Mouse (Mus musculus) MEL (cell line): Measurements from ENCODE around the gene Mark4. TPM values are rescaled to one million over a fixed set of nuclear protein-coding genes. Genes with fewer than 3 reads are reported as not detected.

Source experiments
- DNase-seq: peaks from one replicate; pipeline ENCODE4 v3.0.0; 2011; ENCODE audit warnings: low read depth, low spot score
- H3K27ac ChIP-seq: 2 replicates; pipeline ENCODE4 v1.5.1; 2012; ENCODE audit warnings: low read depth, mild to moderate bottlenecking, control low read depth, low read length, moderate library complexity; ENCODE audit not compliant: control insufficient read depth
- H3K27me3 ChIP-seq, 2 experiments: fragments of 150-350 bp in 1 of 2; sonication (generic) in 1 of 2; 2 replicates each; pipeline ENCODE4 v1.6.1; 2012; ENCODE audit warnings: low read length in 2 of 2, mild to moderate bottlenecking in 2 of 2, improper control_type of control experiment in 1 of 2, moderate library complexity in 1 of 2; ENCODE audit not compliant: insufficient read depth in 2 of 2, control insufficient read depth in 1 of 2
- H3K36me3 ChIP-seq, 2 experiments: 2 replicates each; pipeline ENCODE4 v1.6.1; 2012 to 2014; ENCODE audit warnings: low read length in 2 of 2, improper control_type of control experiment in 1 of 2, inconsistent platforms in 1 of 2, mild to moderate bottlenecking in 1 of 2; ENCODE audit not compliant: insufficient read depth in 2 of 2, control insufficient read depth in 1 of 2
- H3K4me1 ChIP-seq, 2 experiments: fragments of 150-350 bp in 1 of 2; sonication (generic) in 1 of 2; 2 replicates each; pipeline ENCODE4 v1.6.1; 2012; ENCODE audit warnings: low read length in 2 of 2, improper control_type of control experiment in 1 of 2, mild to moderate bottlenecking in 1 of 2; ENCODE audit not compliant: insufficient read depth in 2 of 2, control insufficient read depth in 1 of 2
- H3K4me3 ChIP-seq, 2 experiments: fragments of 150-350 bp in 1 of 2; sonication (generic) in 1 of 2; 2 replicates each; pipeline ENCODE4 v1.5.1; 2012; ENCODE audit warnings: low read depth in 2 of 2, low read length in 2 of 2, mild to moderate bottlenecking in 2 of 2, moderate library complexity in 2 of 2, control low read depth in 1 of 2, improper control_type of control experiment in 1 of 2; ENCODE audit not compliant: control insufficient read depth in 1 of 2, insufficient read depth in 1 of 2
- H3K79me2 ChIP-seq: 2 replicates; pipeline ENCODE4 v1.6.1; 2012; ENCODE audit warnings: mild to moderate bottlenecking, low read length, moderate library complexity; ENCODE audit not compliant: control insufficient read depth, poor library complexity, insufficient read depth
- H3K9ac ChIP-seq: 2 replicates; pipeline ENCODE4 v1.6.1; 2012; ENCODE audit warnings: low read depth, mild to moderate bottlenecking, control low read depth, low read length, moderate library complexity; ENCODE audit not compliant: control insufficient read depth, poor library complexity, severe bottlenecking
- H3K9me3 ChIP-seq: fragments of 150-350 bp; sonication (generic); replicated peaks from 2 replicates; pipeline ENCODE4 v1.6.1; 2012; ENCODE audit warnings: mild to moderate bottlenecking, low read length, improper control_type of control experiment, moderate library complexity; ENCODE audit not compliant: insufficient read depth
- BHLHE40 ChIP-seq: IDR thresholded peaks from 2 replicates; pipeline ENCODE4 v1.6.1; 2012; ENCODE audit warnings: low read depth, mild to moderate bottlenecking, inconsistent platforms, low read length, improper control_type of control experiment, borderline replicate concordance
- CHD2 ChIP-seq: IDR thresholded peaks from 2 replicates; pipeline ENCODE4 v1.6.1; 2011; ENCODE audit warnings: low read length, improper control_type of control experiment
- E2F4 ChIP-seq: IDR thresholded peaks from 2 replicates; pipeline ENCODE4 v1.6.1; 2011; ENCODE audit warnings: low read depth, low read length, improper control_type of control experiment, borderline replicate concordance
- GATA1 ChIP-seq: IDR thresholded peaks from 2 replicates; pipeline ENCODE4 v1.6.1; 2011; ENCODE audit warnings: low read depth, low read length, improper control_type of control experiment
- JUND ChIP-seq: IDR thresholded peaks from 2 replicates; pipeline ENCODE4 v1.6.1; 2011; ENCODE audit warnings: low read depth, mild to moderate bottlenecking, improper control_type of control experiment, low read length
- MAZ ChIP-seq: IDR thresholded peaks from 2 replicates; pipeline ENCODE4 v1.6.1; 2012; ENCODE audit warnings: low read depth, mild to moderate bottlenecking, inconsistent platforms, low read length, improper control_type of control experiment
- MEF2A ChIP-seq: IDR thresholded peaks from 2 replicates; pipeline ENCODE4 v1.6.1; 2014; ENCODE audit warnings: low read depth, mild to moderate bottlenecking, inconsistent platforms, low read length, improper control_type of control experiment; ENCODE audit not compliant: poor library complexity, insufficient replicate concordance, severe bottlenecking; ENCODE audit errors: extremely low read depth
- MXI1 ChIP-seq: IDR thresholded peaks from 2 replicates; pipeline ENCODE4 v1.6.1; 2011; ENCODE audit warnings: mild to moderate bottlenecking, low read depth, low read length, improper control_type of control experiment
- MYC ChIP-seq: IDR thresholded peaks from 2 replicates; pipeline ENCODE4 v1.6.1; 2011; ENCODE audit warnings: low read depth, mild to moderate bottlenecking, low read length, improper control_type of control experiment, moderate library complexity
- NRF1 ChIP-seq: IDR thresholded peaks from 2 replicates; pipeline ENCODE4 v1.6.1; 2014; ENCODE audit warnings: low read depth, mild to moderate bottlenecking, inconsistent platforms, low read length, improper control_type of control experiment, moderate library complexity; ENCODE audit not compliant: poor library complexity, insufficient read depth, severe bottlenecking
- POLR2A ChIP-seq, 2 experiments: IDR thresholded peaks; 2 replicates each; pipeline ENCODE4 v1.6.1; 2011 to 2012; ENCODE audit warnings: low read length in 2 of 2, mild to moderate bottlenecking in 2 of 2, control low read depth in 1 of 2, improper control_type of control experiment in 1 of 2, low read depth in 1 of 2, moderate library complexity in 1 of 2; ENCODE audit not compliant: control insufficient read depth in 1 of 2, insufficient read depth in 1 of 2, poor library complexity in 1 of 2
- POLR2AphosphoS2 ChIP-seq: IDR thresholded peaks from 2 replicates; pipeline ENCODE4 v1.6.1; 2011; ENCODE audit warnings: low read length, improper control_type of control experiment
- RAD21 ChIP-seq: IDR thresholded peaks from 2 replicates; pipeline ENCODE4 v1.6.1; 2011; ENCODE audit warnings: mild to moderate bottlenecking, low read depth, low read length, improper control_type of control experiment
- RCOR1 ChIP-seq: IDR thresholded peaks from 2 replicates; pipeline ENCODE4 v1.6.1; 2012; ENCODE audit warnings: low read depth, mild to moderate bottlenecking, inconsistent platforms, low read length, improper control_type of control experiment
- SIN3A ChIP-seq: IDR thresholded peaks from 2 replicates; pipeline ENCODE4 v1.6.1; 2012; ENCODE audit warnings: low read length, improper control_type of control experiment, inconsistent platforms
- TBP ChIP-seq: IDR thresholded peaks from 2 replicates; pipeline ENCODE4 v1.8.0; 2011; ENCODE audit warnings: low read depth, low read length, improper control_type of control experiment
- TCF12 ChIP-seq: IDR thresholded peaks from 2 replicates; pipeline ENCODE4 v1.6.1; 2014; ENCODE audit warnings: low read depth, mild to moderate bottlenecking, inconsistent platforms, low read length, improper control_type of control experiment, moderate library complexity
- UBTF ChIP-seq: IDR thresholded peaks from 2 replicates; pipeline ENCODE4 v1.6.1; 2012; ENCODE audit warnings: low read depth, mild to moderate bottlenecking, inconsistent platforms, low read length, improper control_type of control experiment, moderate library complexity, borderline replicate concordance; ENCODE audit not compliant: insufficient read depth
- ZKSCAN1 ChIP-seq: IDR thresholded peaks from 2 replicates; pipeline ENCODE4 v1.6.1; 2012; ENCODE audit warnings: low read depth, mild to moderate bottlenecking, inconsistent platforms, low read length, improper control_type of control experiment, moderate library complexity
- ZMIZ1 ChIP-seq: IDR thresholded peaks from 2 replicates; pipeline ENCODE4 v1.6.1; 2012; ENCODE audit warnings: low read depth, mild to moderate bottlenecking, inconsistent platforms, low read length, improper control_type of control experiment, moderate library complexity
- polyA plus RNA-seq, 2 experiments: library from polyadenylated mRNA; stranded (reverse) in 1 of 2; unstranded in 1 of 2; fragments of >175 nt in 1 of 2; fragments of >200 nt in 1 of 2; gene quantifications; 2 replicates each; pipeline versions ENCODE4 v1.2.1 to v1.2.4; 2012; ENCODE audit warnings: low replicate concordance in 2 of 2, low read depth in 1 of 2; ENCODE audit not compliant: insufficient read length in 2 of 2, insufficient read depth in 1 of 2, missing spikeins in 1 of 2
- total RNA-seq: library from RNA; depleted of rRNA; stranded (reverse); fragments of 300-350 nt; gene quantifications from 2 replicates; pipeline ENCODE4 v1.2.3, GENCODE M21; 2012

Gene Mark4
- total and polyA plus RNA-seq, 3 experiments = 4.7 to 18.5 TPM; not detected in 1

DNA sequence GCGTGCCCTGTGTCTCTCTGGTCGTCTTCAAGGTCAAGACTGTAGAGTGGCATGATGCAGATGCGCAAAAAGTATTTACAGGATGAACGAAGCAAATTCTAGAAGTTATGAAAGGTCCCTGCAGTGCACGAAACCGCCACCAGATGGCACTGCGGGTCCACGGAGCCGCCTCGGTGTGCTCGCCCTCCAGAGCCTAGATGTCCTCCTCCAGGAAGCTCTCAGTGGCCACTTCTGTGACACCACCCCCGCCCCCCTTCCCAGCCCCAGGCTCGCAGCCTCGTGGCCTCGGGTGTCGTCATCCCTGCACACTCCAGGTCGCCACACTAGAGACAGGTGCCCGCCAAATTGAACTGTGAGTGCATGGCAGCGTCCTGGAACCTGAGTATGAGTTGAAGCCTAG lies 53.2 kb downstream of the Mark4 start (continued):
- no peak for TF ChIP-seq UBTF
- no peak for TF ChIP-seq ZMIZ1
- TF ChIP-seq GATA1 = no peak
- TF ChIP-seq E2F4 = no peak
- peak; percentile 36; the same call in 1 of the 2 replicates for TF ChIP-seq BHLHE40
- no peak for TF ChIP-seq NRF1
- no peak for TF ChIP-seq POLR2A (IDR thresholded peaks at IDR 0.05; ENCODE audit: control insufficient read depth in 1 of 2, insufficient read depth in 1 of 2, low read depth in 1 of 2, low read length in 2 of 2, poor library complexity in 1 of 2)
- TF ChIP-seq MXI1 = peak; percentile 59; the same call in 1 of the 2 replicates
- no peak for TF ChIP-seq POLR2AphosphoS2
- no peak for TF ChIP-seq CHD2
- peak; percentile 76 for TF ChIP-seq SIN3A
- TF ChIP-seq MYC = no peak
- no peak for TF ChIP-seq RCOR1
- TF ChIP-seq TBP = no peak
- TF ChIP-seq TCF12 = no peak
- TF ChIP-seq MAZ = no peak
- no peak for TF ChIP-seq JUND
- TF ChIP-seq MEF2A = no peak
- TF ChIP-seq RAD21 = peak; percentile 97

DNA sequence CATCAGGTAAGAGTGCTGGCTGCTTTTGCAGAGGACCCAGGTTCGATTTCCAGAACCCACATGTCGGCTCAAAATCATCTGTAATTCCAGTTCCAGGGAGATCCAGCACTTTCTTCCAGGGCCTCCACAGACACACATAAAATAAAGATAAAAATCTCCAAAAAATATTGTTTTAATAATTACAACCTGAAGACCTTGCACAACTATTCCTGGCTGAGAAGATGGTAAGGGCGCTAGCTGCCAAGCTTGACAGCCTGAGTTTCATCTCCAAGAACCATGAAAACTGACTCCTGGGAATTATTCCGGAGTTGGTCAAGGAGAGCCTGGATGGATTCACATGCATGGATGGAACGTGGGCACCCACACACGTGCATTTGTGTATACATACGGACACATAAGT lies 54.1 kb downstream of the Mark4 start, which contains the start of gene Ckm:
TSS of gene Ckm (plus strand) at position 301 of the 400 bp plus-strand sequence.
- H3K79me2 ChIP-seq = no peaks in the 10 kb centered on the region; the same call in 1 of the 2 replicates
- 0 out of 2 replicates have a peak, but pooled peaks have one; percentile 1 for TF ChIP-seq MXI1
- no peak for TF ChIP-seq ZKSCAN1
- TF ChIP-seq TBP = no peak
- TF ChIP-seq, all 39 proteins: peak for 1
- peaks cover 0 to 13% of the 10 kb centered on the region in 2 experiments; a peak in 3 of 4 replicates for H3K4me1 ChIP-seq
- no peaks in the 10 kb centered on the region for H3K9me3 ChIP-seq
- no peaks in the 10 kb centered on the region; a peak in 1 of 4 replicates for H3K36me3 ChIP-seq
- peak within 1 kb of the TSS; percentile 60 for H3K9ac ChIP-seq
- no peak within 1 kb of the TSS for H3K27ac ChIP-seq
- H3K27me3 ChIP-seq = peaks cover 0 to 1% of the 10 kb centered on the region in 2 experiments; a peak in 1 of 4 replicates
- H3K4me3 ChIP-seq = peak within 1 kb of the TSS; percentile 43 to 50
- DNase-seq = no peak
